Mouse (Mus musculus): ENCODE measurements around the gene Eefsec.

Gene Eefsec

DNA sequence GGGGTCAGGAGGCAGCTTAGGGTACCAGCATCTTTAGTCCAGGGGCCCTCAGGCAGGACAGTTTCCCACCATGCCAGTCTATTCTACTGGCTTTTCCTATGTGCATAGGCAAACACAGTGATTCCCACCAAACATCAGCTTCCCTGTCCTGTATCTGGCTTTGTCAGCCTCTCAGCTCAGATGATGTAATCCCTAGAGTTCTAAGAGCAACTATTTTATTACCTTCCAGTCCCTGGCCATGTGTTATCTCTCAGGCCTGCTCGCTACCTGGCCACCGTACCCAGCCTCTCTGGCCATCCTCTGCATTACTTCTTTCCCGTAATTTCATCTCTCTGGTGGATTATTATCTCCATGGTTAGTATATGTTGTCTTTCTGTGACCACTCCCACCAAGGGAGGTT lies 185.7 kb downstream of the Eefsec start:
- DNase-seq (ENCODE audit: low spot score) = no peak

DNA sequence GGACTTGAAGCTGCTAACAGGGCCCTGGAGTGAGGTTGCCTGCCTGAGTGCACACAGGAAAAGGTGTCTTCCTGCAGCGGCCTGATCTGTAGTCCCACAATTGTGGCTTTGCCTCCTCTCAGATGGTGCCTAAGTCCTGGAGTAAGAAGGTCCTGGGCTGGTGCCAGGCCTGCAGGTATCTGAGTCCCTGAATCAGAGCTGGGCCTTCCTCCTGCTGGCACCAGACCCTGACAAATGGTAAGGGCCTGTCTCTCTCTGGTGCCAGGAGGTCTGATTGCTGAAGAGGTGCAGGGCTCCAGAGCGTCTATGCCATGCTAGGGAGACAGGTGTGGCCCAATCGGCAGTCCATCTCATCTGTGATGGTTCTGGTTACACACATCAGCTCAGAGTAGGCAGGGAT lies 186.7 kb downstream of the Eefsec start:
- DNase-seq (ENCODE audit: low spot score) = no peak

DNA sequence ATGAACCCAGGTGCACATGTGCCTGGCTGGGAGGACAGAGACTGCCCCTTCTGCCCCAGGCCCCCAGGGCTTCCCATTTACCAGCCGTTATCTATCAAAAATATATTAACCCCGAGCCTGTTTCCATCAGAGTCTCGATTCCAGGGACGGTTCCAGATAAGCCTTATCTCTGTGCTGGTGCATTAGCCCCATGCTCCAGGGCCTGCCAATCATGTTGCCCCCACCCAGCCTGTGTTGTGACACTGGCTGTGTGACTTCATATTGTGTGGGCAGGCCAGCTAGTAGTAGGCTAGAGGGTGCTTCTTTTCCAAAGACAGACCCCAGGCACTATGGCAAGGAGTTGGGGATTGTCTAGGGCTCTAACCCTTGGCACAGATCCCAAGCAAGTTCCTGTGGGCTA lies 190.9 kb downstream of the Eefsec start:
- no peak for DNase-seq (ENCODE audit: low spot score)

DNA sequence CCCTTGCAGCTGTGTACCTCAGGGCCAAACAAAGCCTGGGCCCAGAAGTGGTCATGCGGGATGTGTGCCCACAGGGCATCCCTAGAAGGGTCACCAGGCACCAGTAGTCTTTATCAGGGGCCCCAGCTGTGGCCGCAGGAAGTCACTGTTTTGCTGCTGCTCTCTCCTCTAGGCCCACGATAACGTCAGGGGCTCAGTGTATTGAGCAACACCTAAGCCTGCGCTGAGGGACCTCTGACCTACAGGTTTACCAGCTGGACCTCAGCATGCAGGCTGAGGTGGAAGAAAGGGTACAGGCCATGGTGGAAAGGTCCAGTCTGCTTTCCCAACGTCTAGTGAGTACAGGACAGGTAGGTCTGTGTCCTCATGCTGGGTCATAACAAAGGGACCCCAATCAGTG lies 192.3 kb downstream of the Eefsec start:
- DNase-seq (ENCODE audit: low spot score) = no peak

DNA sequence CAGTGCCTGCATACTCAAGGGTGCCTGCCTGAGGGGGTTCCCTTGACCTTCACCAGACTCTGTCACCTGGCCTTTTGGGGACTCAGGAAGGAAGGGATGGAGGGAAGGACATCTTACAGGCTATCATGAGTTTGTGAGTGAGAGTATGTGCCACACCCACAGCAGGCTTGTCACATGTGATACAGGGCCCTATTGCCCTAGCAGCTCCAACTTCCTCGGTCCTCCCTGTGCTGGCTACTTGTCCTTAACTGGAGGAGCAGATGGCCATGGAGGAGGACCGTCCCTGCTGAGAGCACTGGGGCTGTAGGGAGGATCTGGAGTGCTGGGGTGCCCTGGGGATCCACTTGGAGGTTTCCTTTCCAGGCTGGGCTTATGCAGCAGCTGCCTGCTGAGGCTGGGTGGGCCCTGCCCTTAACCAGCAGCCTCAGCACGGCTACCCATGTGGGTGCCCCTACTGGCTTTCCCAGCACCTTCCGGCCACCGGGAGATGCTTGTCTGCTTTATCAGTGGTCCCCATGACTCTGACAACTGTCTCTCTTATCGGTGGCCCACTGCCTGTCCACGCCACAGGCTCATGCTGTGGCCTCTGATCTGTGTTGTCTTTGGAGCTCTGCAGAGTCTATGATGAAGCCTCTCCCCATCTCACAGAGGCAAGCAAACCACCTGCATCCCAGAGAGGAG lies 194.4 kb downstream of the Eefsec start:
- DNase-seq (ENCODE audit: low spot score) = no peak

DNA sequence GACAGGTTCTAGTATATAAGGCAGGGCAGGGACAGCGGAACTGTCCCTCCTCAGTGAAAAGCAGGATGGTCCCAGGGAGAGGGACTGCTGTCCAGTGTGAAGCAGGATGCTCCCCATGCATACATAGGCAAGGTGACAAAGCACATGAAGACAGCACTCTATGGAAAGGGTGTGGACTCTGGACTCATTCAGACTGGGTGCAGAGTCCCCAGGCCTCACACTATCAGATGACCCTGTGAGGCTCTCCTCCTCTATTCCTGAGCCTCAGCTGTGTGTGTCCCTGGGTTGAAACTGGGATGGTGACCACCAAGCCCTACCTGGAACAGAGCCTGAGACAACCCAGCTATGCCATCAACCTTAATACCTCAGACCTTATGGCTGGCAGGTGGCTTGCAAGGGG lies 194.9 kb downstream of the Eefsec start:
- DNase-seq (ENCODE audit: low spot score) = no peak

DNA sequence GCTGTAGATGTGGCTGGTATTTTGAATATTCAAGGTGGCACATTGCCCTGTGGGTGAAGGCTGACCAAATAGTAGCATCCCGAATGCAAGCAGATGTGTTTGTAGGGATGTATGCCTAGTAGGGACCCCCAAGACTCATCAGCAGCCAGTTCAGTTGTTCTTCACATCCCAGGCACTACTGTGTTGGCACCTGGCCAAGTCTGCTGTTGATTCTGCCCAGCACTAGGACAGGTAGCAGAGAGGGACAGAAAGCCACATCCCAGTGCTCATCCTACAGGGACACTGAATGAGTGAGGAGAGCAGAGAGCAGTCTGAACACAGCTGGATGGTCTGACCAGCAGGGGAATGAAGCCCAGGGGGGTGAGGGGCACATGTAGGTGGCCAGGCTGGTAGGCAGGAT lies 197.1 kb downstream of the Eefsec start:
- no peak for DNase-seq (ENCODE audit: low spot score)

DNA sequence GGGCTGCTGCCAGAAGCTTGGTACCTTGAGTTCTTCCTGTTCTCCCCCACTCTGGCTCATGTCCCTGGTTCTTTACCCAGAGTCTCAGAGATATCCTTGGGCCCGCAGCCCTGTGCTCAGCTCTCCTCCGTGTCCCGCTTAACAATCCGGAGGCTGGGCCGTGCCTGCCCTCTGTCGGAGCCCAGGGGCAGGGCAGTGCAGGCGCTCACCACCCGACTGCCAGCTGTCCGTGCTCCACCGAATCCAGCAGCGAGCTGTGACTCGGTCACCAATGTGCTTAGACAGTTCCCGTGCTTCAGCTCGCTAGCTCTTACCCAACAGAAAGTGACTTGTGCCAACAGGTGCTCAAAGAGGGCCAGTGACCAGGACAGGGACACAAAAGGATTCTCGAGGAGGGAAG lies 203.7 kb downstream of the Eefsec start:
- no peak for DNase-seq (ENCODE audit: low spot score)

DNA sequence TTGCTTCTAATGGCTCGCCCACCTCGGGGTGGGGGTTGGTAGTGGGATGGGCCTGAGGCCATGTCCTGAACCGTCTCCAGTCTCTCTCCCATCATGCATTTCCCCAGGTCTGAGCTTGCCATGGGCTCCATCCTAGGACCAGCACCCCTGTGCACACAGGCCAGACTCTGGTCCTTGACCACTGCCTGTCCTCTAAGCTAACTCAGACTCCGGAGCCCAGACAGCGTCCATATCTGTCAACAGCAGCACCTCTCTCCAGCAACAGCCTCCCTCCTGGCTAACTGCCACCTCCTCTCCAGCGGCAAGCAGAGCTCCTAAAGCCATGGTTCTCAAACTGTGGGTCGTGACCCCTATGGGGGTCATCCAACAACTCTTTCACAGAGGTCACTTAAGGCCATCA lies 209.8 kb downstream of the Eefsec start:
- no peak for DNase-seq (ENCODE audit: low spot score)

DNA sequence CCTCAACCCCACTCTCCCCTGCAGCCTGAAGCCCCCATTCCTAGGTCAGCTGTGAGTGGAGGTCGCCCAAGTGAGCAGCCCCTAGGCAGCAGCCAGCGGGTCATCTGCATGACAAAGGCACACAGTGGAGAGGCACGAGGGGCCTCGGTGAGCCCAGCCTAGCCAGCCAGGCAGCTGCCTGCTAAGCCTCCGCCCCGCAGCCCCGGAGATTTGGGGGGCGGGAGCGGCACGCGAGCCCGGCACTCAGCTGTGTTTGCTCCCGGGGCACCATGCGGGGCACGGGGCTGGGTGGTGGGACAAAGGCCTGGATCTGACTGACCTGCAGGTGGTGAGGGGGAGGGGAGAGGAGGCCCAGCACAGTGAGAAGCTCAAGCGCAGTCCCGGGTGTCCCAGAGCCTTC lies 210.4 kb downstream of the Eefsec start:
- DNase-seq (ENCODE audit: low spot score) = no peak

DNA sequence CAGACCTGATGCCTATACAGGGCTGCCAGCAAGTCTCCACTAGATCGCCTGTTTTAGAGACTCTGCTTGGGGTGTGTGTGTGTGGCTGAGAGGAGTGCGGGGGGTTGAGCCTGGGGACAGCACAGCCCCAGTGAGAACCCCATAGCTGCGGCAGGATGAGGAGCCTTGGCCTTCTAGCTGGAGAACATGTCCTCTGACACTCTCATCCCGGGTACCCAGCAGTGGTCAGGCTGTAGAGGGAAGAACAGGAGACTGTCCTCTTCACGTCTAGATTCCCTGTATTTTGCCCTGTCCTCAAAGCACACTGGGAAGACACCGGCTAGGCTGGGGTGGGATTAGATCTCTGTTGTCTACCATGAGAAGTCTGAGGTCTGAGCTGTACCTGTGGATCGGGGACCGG lies 210.9 kb downstream of the Eefsec start:
- no peak for DNase-seq (ENCODE audit: low spot score)

DNA sequence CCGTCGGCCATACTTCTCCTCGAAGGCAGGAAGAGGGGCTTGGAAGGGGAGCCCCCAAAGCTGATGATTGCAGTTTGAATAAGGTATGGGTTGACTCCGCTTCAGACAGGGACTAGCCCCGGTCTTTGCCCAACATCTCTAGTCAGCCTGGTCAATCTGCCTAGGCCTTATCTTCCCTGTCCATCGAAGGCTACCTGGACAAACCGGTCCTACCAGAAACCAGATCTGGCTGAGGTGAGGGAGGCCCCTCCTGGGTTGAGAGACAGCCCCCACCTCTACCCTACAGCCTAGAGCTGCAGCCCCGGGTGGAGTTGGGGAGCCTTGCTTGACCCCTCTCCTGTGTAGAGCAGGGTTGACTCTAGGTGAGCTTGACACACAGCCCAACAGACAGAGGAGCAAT lies 212.3 kb downstream of the Eefsec start:
- no peak for DNase-seq (ENCODE audit: low spot score)

DNA sequence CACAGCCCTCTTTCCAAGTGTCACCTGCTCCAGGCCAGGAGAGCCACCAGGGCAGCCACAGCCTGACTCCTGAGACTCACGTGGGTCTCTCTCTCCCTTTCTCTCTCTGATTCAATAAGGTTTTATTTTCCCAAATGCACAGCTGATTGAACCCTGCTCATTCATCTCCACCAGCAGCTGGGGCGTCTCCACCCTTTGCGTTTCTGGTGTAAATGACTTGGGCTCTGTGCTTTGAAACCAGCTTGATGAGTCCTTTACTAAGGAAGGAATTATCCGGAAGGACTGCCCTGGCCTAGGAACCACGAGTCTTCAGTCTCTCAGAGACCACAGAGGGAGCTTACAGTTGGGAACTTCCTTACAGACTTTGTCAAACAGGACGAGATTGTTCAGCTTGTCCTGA lies 214.1 kb downstream of the Eefsec start:
- DNase-seq (ENCODE audit: low spot score) = no peak

DNA sequence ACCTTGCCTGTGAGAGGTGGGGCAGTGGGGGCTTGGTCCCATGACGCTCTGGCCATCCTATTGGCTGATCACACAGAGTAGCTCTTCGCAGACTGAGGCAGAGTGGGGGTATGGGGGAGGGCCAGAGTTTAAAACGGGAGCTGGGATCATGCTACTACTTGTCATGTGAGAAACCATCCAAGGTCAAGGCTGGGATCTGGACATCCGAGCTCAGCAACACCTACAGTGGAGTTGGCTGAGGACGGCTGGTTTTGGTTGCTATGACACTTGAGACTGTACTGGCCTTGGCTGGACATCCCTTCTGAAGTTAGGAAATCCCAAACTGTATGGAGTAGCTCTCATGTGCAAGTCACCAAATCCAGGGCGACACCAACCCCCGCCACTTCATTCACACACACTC lies 214.5 kb downstream of the Eefsec start:
- DNase-seq (ENCODE audit: low spot score) = no peak

DNA sequence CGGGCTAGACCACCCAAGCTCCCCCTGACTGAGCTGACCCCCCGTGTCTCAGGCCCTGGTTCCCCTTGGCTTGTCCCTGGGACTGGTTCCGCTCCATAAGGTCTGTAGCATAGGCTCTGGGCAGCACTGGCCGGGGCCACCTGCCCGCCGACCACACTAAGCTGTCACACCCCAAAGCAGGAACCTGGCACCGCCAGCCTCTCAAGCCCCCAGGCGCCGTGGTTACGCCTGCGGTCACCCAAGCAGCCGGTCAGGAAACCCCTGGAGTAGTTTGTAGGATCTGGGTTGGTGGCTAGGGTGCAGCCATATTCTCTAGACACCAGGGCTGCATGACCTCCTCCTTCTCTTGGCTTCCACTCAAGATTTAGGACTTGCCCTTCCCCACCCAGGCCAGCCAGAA lies 217.1 kb downstream of the Eefsec start:
- no peak for DNase-seq (ENCODE audit: low spot score)

DNA sequence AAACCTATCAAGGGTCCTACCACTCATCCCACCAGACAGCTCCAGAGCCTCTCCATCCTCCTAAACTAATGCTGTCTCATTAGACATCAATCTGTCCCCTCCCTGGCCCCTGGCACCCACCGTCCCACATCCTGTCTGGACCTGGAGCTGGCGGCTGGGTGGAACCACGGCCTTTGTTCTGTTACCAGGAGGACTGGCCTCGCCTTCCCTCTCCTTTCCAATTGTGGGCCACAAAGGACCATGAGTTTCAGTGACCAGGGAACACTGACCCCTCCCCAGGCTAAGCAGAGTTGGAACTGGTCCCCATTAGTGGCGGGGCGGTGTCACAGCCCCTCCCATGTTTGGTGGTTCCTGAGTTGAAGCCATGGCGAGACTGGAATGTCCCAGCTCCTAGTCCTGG lies 218.8 kb downstream of the Eefsec start:
- no peak for DNase-seq (ENCODE audit: low spot score)

DNA sequence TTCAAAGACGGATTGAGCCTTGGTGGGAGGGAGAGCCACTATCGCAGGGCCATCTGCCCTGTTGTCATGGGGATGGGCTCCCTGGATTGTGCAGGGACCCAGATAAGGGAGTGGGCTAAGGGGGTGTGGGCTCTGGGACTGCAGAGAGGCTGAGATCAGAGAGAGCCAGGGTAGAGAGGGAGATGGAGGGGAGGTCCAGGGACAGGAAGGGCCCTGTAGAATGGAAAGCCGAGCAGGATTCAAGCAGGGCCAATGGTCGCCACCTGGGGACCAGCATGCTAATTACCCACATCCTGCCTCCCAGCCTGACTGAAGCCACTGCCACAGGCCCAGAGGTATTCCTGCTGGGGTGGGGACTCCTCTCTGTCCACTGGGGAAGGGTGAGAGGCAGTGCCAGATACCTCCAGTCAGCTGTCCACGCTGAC lies 219.8 kb downstream of the Eefsec start:
- DNase-seq (ENCODE audit: low spot score) = no peak

DNA sequence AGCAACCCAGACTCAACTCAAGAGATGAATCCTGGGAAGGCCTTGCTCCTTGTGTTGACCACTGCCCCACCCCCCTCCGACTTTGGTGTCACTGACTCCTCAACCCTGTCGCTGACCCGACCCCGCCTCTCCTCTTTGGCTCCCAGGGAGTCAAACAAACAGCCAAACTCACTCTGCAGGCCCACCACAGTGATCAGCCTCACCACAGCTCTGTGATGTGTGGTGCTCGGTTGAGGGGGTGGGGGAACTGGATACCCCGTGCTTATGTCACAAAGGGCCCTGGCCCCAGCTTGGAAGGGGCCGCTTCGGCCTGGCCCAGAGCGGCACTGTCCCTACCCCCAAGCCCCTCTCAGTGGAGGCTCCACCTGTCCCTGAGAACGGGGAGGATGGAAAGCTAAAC lies 224.4 kb downstream of the Eefsec start, which contains the start of gene Dnajb8:
Gene Dnajb8, plus strand, starts transcription at position 301 of the 400 bp plus-strand sequence.
- DNase-seq (ENCODE audit: low spot score) = no peak

DNA sequence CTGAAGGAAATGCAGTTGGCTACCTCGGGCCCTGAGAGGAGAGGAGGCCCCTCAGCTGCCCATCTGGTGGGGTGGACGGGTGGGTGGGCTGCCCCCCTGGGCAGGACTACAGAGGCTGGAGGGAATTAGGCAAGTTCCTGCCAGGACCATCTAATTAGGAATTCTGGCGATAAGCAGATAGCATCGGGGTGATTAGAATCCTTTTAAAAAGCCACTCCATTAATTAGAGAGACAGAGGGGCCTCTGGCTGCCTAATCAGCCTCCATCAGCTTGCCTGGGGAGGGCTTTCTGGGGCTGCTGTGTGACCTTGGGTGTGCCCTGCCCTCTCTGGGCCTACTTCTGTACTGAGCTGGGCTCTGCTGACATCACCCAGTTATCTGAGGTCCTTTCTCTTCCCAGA lies 227.2 kb downstream of the Eefsec start:
- no peak for DNase-seq (ENCODE audit: low spot score)

DNA sequence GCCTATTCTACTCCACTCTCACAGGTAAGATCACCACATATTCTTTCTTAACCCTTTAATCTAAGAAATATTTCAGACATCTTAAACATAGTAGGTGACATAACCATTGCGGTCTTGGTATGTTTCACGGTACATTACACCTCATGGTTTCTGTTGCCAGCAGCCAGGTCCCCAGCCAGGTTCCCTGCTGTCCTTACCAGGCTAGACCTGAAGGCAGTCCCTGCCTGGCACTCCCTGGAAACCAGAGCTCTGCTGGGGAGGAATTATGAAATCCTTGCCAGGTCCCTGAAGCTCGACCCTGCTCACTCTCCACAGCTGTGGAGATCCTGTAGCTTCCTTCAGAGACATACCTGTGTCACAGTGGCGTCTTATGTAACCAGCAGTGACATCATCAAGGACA lies 230.1 kb downstream of the Eefsec start:
- no peak for DNase-seq (ENCODE audit: low spot score)

DNA sequence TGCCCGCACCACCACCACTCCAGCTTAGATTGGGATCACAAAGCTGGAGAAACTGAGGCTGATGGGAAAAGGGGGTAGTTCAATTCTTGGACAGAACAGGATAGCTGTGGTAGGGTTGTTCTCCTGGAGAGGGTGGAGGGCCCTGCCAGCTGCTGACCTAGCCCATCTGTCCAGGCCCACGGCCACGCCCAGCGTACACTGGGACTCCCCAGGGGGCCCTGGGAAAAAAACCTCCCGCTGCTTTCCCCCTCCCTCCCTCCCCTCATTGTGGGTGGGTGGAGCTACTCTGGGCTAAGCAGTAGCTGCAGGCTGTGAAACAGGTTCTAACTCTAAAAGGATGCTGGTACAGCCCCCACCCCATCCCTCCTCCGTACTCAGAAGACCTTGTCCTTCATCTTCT lies 230.5 kb downstream of the Eefsec start:
- DNase-seq (ENCODE audit: low spot score) = no peak

DNA sequence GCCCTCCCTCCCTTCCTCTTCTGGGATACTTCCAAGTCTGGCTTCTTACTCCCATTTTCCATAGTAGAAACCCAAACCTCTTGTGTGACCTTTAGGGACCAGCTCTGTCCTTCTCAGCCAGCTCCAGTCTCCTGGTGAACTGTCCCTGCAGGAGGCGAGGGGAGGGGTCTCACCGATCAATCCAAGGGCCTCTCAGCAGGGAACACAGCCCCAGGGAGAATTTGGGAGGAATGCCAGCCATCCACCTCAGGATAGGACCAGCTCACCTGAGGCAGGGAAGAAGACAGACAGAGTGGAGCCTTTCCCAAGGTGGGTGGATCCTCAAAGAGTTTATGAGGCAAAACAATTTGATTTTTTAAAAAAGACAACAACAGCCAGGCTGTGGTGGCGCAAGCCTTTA lies 236.2 kb downstream of the Eefsec start:
- no peak for DNase-seq (ENCODE audit: low spot score)

DNA sequence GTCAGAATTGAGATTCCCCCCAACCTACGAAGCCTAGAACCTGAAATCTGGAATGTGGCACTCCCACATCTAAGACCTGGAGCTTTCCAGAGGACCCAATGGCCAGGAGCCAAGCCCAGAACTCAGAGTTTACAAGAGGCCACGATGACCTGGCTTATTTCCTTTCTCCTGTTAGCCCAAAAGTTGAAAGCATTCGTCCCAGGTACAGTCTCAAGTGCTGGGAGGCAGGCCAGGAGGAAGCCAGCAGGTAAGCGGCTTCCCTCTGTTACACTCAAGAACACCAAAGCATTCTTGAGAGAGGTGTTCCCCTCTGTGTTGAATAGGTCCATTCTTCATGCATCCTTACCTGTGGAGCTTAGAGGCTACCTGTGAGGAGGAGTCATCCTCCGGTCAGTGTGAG lies 236.9 kb downstream of the Eefsec start:
- no peak for DNase-seq (ENCODE audit: low spot score)

DNA sequence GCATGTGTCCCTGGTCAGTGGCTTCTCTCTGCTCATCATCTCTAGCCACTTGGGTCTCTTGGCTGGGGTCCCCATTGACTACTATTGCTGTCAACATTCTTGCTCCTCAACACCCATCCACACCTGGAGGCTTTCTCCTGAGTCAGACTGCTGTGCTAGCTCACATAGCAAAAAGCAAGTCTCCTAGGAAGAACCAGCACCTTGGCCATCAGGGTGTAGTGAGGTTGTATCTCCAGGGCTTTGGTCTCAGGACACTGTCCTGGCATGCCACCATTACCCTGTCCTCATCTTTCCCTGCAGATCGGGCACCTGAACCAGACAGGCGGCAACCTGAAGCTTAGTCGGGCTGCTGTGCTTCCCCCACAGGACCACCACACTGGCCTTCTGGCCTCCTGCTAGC lies 238.0 kb downstream of the Eefsec start:
- no peak for DNase-seq (ENCODE audit: low spot score)
